Mouse (Mus musculus) ES-Bruce4 (cell line): Measurements from ENCODE around the gene Orm2. TPM values are rescaled to one million over a fixed set of nuclear protein-coding genes. Genes with fewer than 3 reads are reported as not detected.

Source experiments
- H3K27ac ChIP-seq: 2 replicates; pipeline ENCODE4 v1.5.1; 2012; ENCODE audit warnings: low read length, inconsistent platforms; ENCODE audit not compliant: insufficient read depth
- H3K27me3 ChIP-seq: 2 replicates; pipeline ENCODE4 v1.6.1; 2012; ENCODE audit warnings: mild to moderate bottlenecking, low read length, inconsistent platforms; ENCODE audit not compliant: control insufficient read depth, poor library complexity, insufficient read depth, severe bottlenecking
- H3K36me3 ChIP-seq: 2 replicates; pipeline ENCODE4 v1.6.1; 2012; ENCODE audit warnings: inconsistent platforms, mild to moderate bottlenecking, low read length, moderate library complexity; ENCODE audit not compliant: control insufficient read depth, poor library complexity, insufficient read depth, severe bottlenecking
- H3K4me1 ChIP-seq: one replicate; pipeline ENCODE4 v1.8.1; 2011; ENCODE audit warnings: low read length; ENCODE audit not compliant: control insufficient read depth, insufficient read depth
- H3K4me3 ChIP-seq: 2 replicates; pipeline ENCODE4 v1.5.1; 2011; ENCODE audit warnings: low read depth, mild to moderate bottlenecking, low read length
- H3K9ac ChIP-seq: 2 replicates; pipeline ENCODE4 v1.6.1; 2012; ENCODE audit warnings: low read depth, mild to moderate bottlenecking, inconsistent platforms; ENCODE audit not compliant: poor library complexity, severe bottlenecking
- H3K9me3 ChIP-seq: replicated peaks from 2 replicates; pipeline ENCODE4 v1.6.1; 2012; ENCODE audit warnings: mild to moderate bottlenecking, low read length, inconsistent platforms; ENCODE audit not compliant: control insufficient read depth, poor library complexity, insufficient read depth, severe bottlenecking
- CTCF ChIP-seq: IDR thresholded peaks from one replicate; pipeline ENCODE4 v1.8.1; 2011; ENCODE audit warnings: low read depth, low read length
- EP300 ChIP-seq: IDR thresholded peaks from 2 replicates; pipeline ENCODE4 v1.6.1; 2011; ENCODE audit warnings: low read depth, low read length; ENCODE audit not compliant: insufficient read depth
- POLR2A ChIP-seq: IDR thresholded peaks from one replicate; pipeline ENCODE4 v1.8.1; 2011; ENCODE audit warnings: low read length; ENCODE audit not compliant: insufficient read depth
- polyA plus RNA-seq: library from polyadenylated mRNA; stranded (reverse); fragments of >200 nt; gene quantifications from 2 replicates; pipeline ENCODE4 v1.2.4, GENCODE M21; 2011; ENCODE audit warnings: low read depth; ENCODE audit not compliant: missing spikeins, insufficient read depth, insufficient read length

The Orm2 gene
- polyA plus RNA-seq, 1 experiment: not detected

- H3K4me1 ChIP-seq: no peaks in the 10 kb centered on the region
- no peak for TF ChIP-seq CTCF
- no peak overlapping the region for H3K9ac ChIP-seq
- H3K36me3 ChIP-seq: no peaks in the 10 kb centered on the region
- no peak overlapping the region for H3K4me3 ChIP-seq
- no peaks in the 10 kb centered on the region; the same call in 1 of the 2 replicates for H3K9me3 ChIP-seq
- H3K27me3 ChIP-seq: no peaks in the 10 kb centered on the region
- no peak overlapping the region for H3K27ac ChIP-seq
Observed at GRCm38 (mm10) chr4:63400541-63401306, 38.5 kb downstream of the Orm2 start.

GRCm38 (mm10) chr4:63401620-63402019 lies 39.4 kb downstream of the Orm2 start:
- H3K9ac ChIP-seq: no peak overlapping the region
- H3K4me1 ChIP-seq: no peaks in the 10 kb centered on the region
- no peak overlapping the region for H3K27ac ChIP-seq
- no peak overlapping the region for H3K4me3 ChIP-seq
- no peaks in the 10 kb centered on the region for H3K27me3 ChIP-seq
- H3K36me3 ChIP-seq: no peaks in the 10 kb centered on the region
- H3K9me3 ChIP-seq: no peaks in the 10 kb centered on the region; the same call in 1 of the 2 replicates
- TF ChIP-seq EP300 (no peak), CTCF (no peak), POLR2A (no peak)

- no peaks in the 10 kb centered on the region; the same call in 1 of the 2 replicates for H3K9me3 ChIP-seq
- H3K4me1 ChIP-seq: no peaks in the 10 kb centered on the region
- no peak overlapping the region for H3K9ac ChIP-seq
- no peaks in the 10 kb centered on the region for H3K27me3 ChIP-seq
- H3K36me3 ChIP-seq: no peaks in the 10 kb centered on the region
- no peak overlapping the region for H3K4me3 ChIP-seq
- H3K27ac ChIP-seq: no peak overlapping the region
- TF ChIP-seq EP300: no peak
- TF ChIP-seq POLR2A: no peak
- TF ChIP-seq CTCF: no peak
Observed at GRCm38 (mm10) chr4:63402056-63402455, 39.8 kb downstream of the Orm2 start.

- Histone ChIP-seq H3K36me3 (no peaks in the 10 kb centered on the region), H3K4me1 (no peaks in the 10 kb centered on the region), H3K9ac (no peak overlapping the region), H3K9me3 (no peaks in the 10 kb centered on the region; the same call in 1 of the 2 replicates), H3K27ac (no peak overlapping the region), H3K4me3 (no peak overlapping the region), H3K27me3 (no peaks in the 10 kb centered on the region)
- TF ChIP-seq CTCF (no peak), POLR2A (no peak), EP300 (no peak)
Observed at GRCm38 (mm10) chr4:63402558-63402957, 40.3 kb downstream of the Orm2 start.

- H3K9ac ChIP-seq: no peak within 1 kb of the TSS
- H3K27me3 ChIP-seq: no peaks in the 10 kb centered on the region
- H3K4me1 ChIP-seq: no peaks in the 10 kb centered on the region
- H3K27ac ChIP-seq: no peak within 1 kb of the TSS
- no peaks in the 10 kb centered on the region for H3K36me3 ChIP-seq
- H3K4me3 ChIP-seq: no peak within 1 kb of the TSS
- no peaks in the 10 kb centered on the region for H3K9me3 ChIP-seq
- TF ChIP-seq EP300 (no peak), POLR2A (no peak), CTCF (no peak)
Observed at GRCm38 (mm10) chr4:63403040-63403959, 41.1 kb downstream of the Orm2 start, which contains the start of gene Akna. Akna (minus strand) TSS chr4:63403354.
